Mouse (Mus musculus) testis, postnatal 10 days (tissue): ENCODE data around the gene Scyl2.

Experiments used
- DNase-seq: peaks from one replicate; pipeline ENCODE4 v3.0.0; 2021; ENCODE audit warnings: low spot score

Scyl2 gene

DNA sequence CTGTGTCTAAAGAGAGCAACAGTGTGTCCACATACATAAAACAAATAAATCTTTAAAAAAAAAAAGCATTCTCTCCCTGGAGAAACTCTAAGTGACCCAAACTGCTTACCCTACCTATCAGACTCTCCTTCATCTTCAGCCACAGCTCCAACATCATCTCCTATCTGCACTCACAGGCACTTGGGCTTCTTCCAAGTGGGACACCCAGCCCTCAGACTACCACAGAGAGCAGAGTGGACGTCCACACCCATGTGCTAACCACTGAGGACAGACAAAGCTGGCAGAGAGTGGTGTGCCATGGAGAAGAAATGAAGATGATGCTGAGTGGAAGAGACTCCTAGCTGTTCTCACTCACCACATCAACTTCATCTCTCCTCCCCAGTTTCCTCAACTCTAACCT lies 90.6 kb downstream of the Scyl2 start:
- DNase-seq = no peak

DNA sequence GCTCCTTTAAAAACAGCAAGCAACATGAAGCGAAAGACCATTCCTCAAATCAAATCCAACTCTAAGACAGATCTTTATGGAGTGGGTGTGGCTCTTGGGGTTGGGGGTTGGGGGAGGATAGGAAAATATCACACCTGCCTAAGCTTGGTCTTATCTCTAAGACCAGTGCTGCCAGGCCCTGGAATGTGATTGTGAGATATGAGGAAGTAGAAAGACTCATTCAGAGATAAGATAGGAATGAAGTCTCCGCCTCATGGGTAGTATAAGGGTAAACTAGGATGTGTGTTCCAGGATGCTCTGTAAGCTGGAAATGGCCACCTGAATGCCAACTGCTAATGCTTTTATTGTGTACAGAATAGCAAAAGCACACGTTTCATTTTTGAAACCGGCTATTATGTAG lies 91.8 kb downstream of the Scyl2 start:
- no peak for DNase-seq

DNA sequence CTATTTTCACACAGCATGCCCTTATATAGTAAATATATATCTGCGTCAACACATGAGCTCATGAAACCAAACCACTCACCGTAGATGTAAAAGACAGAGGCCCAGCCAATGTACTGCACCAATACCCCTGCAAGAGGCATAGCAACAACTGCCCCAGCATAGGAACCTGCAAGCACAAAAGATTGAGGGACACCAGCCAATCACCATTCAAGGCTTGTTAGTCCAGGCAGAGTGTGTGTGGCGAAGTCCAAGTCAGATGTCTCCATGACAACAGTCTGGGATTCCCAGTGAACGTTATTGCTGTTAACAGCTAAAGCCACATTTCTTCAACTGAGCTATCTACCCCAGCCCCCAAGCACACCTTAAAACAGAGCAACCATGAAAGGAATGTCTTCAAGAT lies 93.3 kb downstream of the Scyl2 start:
- DNase-seq = no peak

DNA sequence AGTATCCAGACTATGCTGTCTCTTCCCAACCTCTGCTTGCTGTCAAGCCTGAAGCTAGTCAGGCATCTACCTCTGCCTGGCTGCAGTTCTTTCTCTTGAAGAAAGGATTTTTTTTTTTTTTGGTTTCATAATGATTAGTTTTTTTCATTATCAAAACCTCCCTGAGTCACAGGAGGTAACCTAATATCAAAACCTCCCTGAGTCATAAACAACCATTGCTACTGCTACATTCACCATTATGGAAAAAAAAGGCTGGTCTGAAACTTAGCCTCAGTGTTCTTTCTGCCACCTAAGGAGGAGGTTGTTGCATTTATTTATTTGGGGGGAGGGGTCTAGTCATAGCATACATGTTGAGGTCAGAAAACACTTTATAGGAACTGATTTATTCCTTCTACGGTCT lies 96.2 kb downstream of the Scyl2 start:
- DNase-seq = no peak
